9 mouse cellular contexts compared by ENCODE assay signal in genomic region chr9:44286256-44286850, GRCm38 (mm10). TPM values are rescaled to one million over a fixed set of nuclear protein-coding genes. Genes with fewer than 3 reads are reported as not detected.
DNase-seq lines count a peak whose midpoint lies in the region; ATAC-seq lines count a peak whose summit lies in the region.
"Had no signal": no experiment of that assay in that cellular context is flagged by ENCODE, and none has a peak within 500 bp of the region (broad histone marks: within the 10 kb centered on the region; RNA-seq: fewer than 3 reads in every experiment).

No protein-coding gene starts in this region.

- peak overlapping the region; percentile 4; the same call in 1 of the 2 replicates for H3K4me3 ChIP-seq in kidney, embryonic 14.5 days (ENCODE audit: low read length)
- H3K4me3 ChIP-seq in erythroblast, embryonic 14.5 days (replicated peaks), result peak overlapping the region; percentile 100
- peak overlapping the region; percentile 85 for H3K4me3 ChIP-seq in limb, embryonic 13.5 days
- peak overlapping the region; percentile 22 for H3K4me3 ChIP-seq in neural tube, embryonic 14.5 days (ENCODE audit: low read depth, low read length)

- H3K27me3 ChIP-seq in kidney, embryonic 14.5 days (ENCODE audit: control insufficient read depth, insufficient read depth, low read length), result peaks cover 21% of the 10 kb centered on the region
- H3K27me3 ChIP-seq in erythroblast, embryonic 14.5 days (ENCODE audit: control insufficient read depth), result peaks cover 2% of the 10 kb centered on the region; the same call in 1 of the 2 replicates
- H3K27me3 ChIP-seq in limb, embryonic 13.5 days, result peaks cover 43% of the 10 kb centered on the region
- H3K27me3 ChIP-seq in neural tube, embryonic 14.5 days (ENCODE audit: control insufficient read depth, insufficient read depth, low read length), result no peaks in the 10 kb centered on the region

- no peak overlapping the region for H3K27ac ChIP-seq in kidney, embryonic 14.5 days (ENCODE audit: low read depth, low read length)
- H3K27ac ChIP-seq in limb, embryonic 13.5 days, result no peak overlapping the region
- no peak overlapping the region for H3K27ac ChIP-seq in neural tube, embryonic 14.5 days (ENCODE audit: low read depth, low read length)

- peaks cover 3% of the 10 kb centered on the region; the same call in 1 of the 2 replicates for H3K36me3 ChIP-seq in kidney, embryonic 14.5 days (ENCODE audit: control insufficient read depth, insufficient read depth, low read length)
- H3K36me3 ChIP-seq in erythroblast, embryonic 14.5 days (ENCODE audit: control insufficient read depth), result peaks cover 81% of the 10 kb centered on the region
- H3K36me3 ChIP-seq in limb, embryonic 13.5 days, result peaks cover 18% of the 10 kb centered on the region
- H3K36me3 ChIP-seq in neural tube, embryonic 14.5 days (ENCODE audit: control insufficient read depth, insufficient read depth, low read length), result peaks cover 8% of the 10 kb centered on the region; the same call in 1 of the 2 replicates

- no peak for DNase-seq in kidney, postnatal 36 days
- DNase-seq in urinary bladder, postnatal 14 days (ENCODE audit: low spot score), result no peak
- DNase-seq in frontal cortex, postnatal 10 days (ENCODE audit: low spot score in 2 of 2), result no peak
- no peak for DNase-seq in adrenal gland, adult 18-20 months (ENCODE audit: low spot score in 2 of 2)
- DNase-seq: kidney, adult 9 months had no signal

- H3K4me2 ChIP-seq in kidney, embryonic 14.5 days (replicated peaks; ENCODE audit: low read depth, low read length), result no peak overlapping the region
- H3K4me2 ChIP-seq in limb, embryonic 13.5 days (replicated peaks), result peak overlapping the region; percentile 93
- H3K4me2 ChIP-seq in neural tube, embryonic 14.5 days (ENCODE audit: low read depth, low read length), result peak overlapping the region; percentile 95

- no peak for ATAC-seq in kidney, embryonic 14.5 days (ENCODE audit: low FRiP score, low TSS enrichment)
- ATAC-seq in limb, embryonic 13.5 days (ENCODE audit: low FRiP score, low read depth), result no peak
- no peak for ATAC-seq in neural tube, embryonic 14.5 days (ENCODE audit: low read depth)

- H3K9ac ChIP-seq in kidney, embryonic 14.5 days (ENCODE audit: low read depth, low read length), result no peak overlapping the region
- peak overlapping the region; percentile 43; the same call in 1 of the 2 replicates for H3K9ac ChIP-seq in limb, embryonic 13.5 days
- no peak overlapping the region; the same call in 1 of the 2 replicates for H3K9ac ChIP-seq in neural tube, embryonic 14.5 days (replicated peaks; ENCODE audit: low read depth, low read length)

- peaks cover 10% of the 10 kb centered on the region for H3K4me1 ChIP-seq in kidney, embryonic 14.5 days (ENCODE audit: control insufficient read depth, insufficient read depth, low read length)
- H3K4me1 ChIP-seq in erythroblast, embryonic 14.5 days (ENCODE audit: control insufficient read depth), result peaks cover 84% of the 10 kb centered on the region
- H3K4me1 ChIP-seq in limb, embryonic 13.5 days, result peaks cover 21% of the 10 kb centered on the region
- H3K4me1 ChIP-seq in neural tube, embryonic 14.5 days (ENCODE audit: control insufficient read depth, insufficient read depth, low read length), result peaks cover 19% of the 10 kb centered on the region

- no peaks in the 10 kb centered on the region for H3K9me3 ChIP-seq in kidney, embryonic 14.5 days (ENCODE audit: control insufficient read depth, low read length)
- peaks cover 9% of the 10 kb centered on the region for H3K9me3 ChIP-seq in erythroblast, embryonic 14.5 days (ENCODE audit: control insufficient read depth, low read length)
- no peaks in the 10 kb centered on the region for H3K9me3 ChIP-seq in limb, embryonic 13.5 days
- no peaks in the 10 kb centered on the region for H3K9me3 ChIP-seq in neural tube, embryonic 14.5 days (ENCODE audit: control insufficient read depth, low read length)

- 12% methylated on average over 6 of the region's 6 CpGs for WGBS in kidney, embryonic 14.5 days
- 17% methylated on average over 6 of the region's 6 CpGs for WGBS in limb, embryonic 13.5 days
- 19% methylated on average over 6 of the region's 6 CpGs for WGBS in neural tube, embryonic 14.5 days

RNA-seq across cellular contexts. Expression of gene Abcg4, which starts 2.1 kb away (rescaled TPM):
- polyA plus RNA-seq in kidney, embryonic 14.5 days (2014; fragmentation: Nextera tagmentation; extraction: Ambion mirVana), result 1.5 and 2.7 TPM in 2 replicates
- polyA plus RNA-seq in erythroblast, embryonic 14.5 days (2012), result 19.1 and 19.9 TPM in 2 replicates
- polyA plus RNA-seq in limb, embryonic 13.5 days (2015; fragmentation: Nextera tagmentation; extraction: Ambion mirVana), result 7.3 and 7.4 TPM in 2 replicates
- 21.4 and 25.0 TPM in 2 replicates for polyA plus RNA-seq in neural tube, embryonic 14.5 days (2014; fragmentation: Nextera tagmentation; extraction: Ambion mirVana)
- total RNA-seq in adrenal gland, adult 18-20 months (2021), result 10 to 100 TPM; 16.1 to 30.7 TPM

RNA-seq across cellular contexts. Expression of gene Nlrx1, which starts 18.0 kb away (rescaled TPM):
- polyA plus RNA-seq in kidney, embryonic 14.5 days (2014; fragmentation: Nextera tagmentation; extraction: Ambion mirVana), result 3.2 and 5.6 TPM in 2 replicates
- 0.07 TPM in 1 of 2 replicates, not detected in the other for polyA plus RNA-seq in erythroblast, embryonic 14.5 days (2012)
- polyA plus RNA-seq in limb, embryonic 13.5 days (2015; fragmentation: Nextera tagmentation; extraction: Ambion mirVana), result 8.2 and 8.3 TPM in 2 replicates
- polyA plus RNA-seq in neural tube, embryonic 14.5 days (2014; fragmentation: Nextera tagmentation; extraction: Ambion mirVana), result 3.7 and 4.5 TPM in 2 replicates
- 10 to 100 TPM; 14.0 to 17.1 TPM for total RNA-seq in adrenal gland, adult 18-20 months (2021)

RNA-seq across cellular contexts. Expression of gene Hinfp, which starts 19.1 kb away (rescaled TPM):
- 15.9 and 24.5 TPM in 2 replicates for polyA plus RNA-seq in kidney, embryonic 14.5 days (2014; fragmentation: Nextera tagmentation; extraction: Ambion mirVana)
- 0.57 and 0.75 TPM in 2 replicates for polyA plus RNA-seq in erythroblast, embryonic 14.5 days (2012)
- polyA plus RNA-seq in limb, embryonic 13.5 days (2015; fragmentation: Nextera tagmentation; extraction: Ambion mirVana), result 26.1 and 29.6 TPM in 2 replicates
- polyA plus RNA-seq in neural tube, embryonic 14.5 days (2014; fragmentation: Nextera tagmentation; extraction: Ambion mirVana), result 21.9 and 23.2 TPM in 2 replicates
- 10 to 100 TPM; 18.3 to 22.6 TPM for total RNA-seq in adrenal gland, adult 18-20 months (2021)

RNA-seq across cellular contexts. Expression of gene C2cd2l, which starts 33.7 kb away (rescaled TPM):
- 6.7 and 7.6 TPM in 2 replicates for polyA plus RNA-seq in kidney, embryonic 14.5 days (2014; fragmentation: Nextera tagmentation; extraction: Ambion mirVana)
- 24.5 and 25.4 TPM in 2 replicates for polyA plus RNA-seq in erythroblast, embryonic 14.5 days (2012)
- 6.8 and 7.8 TPM in 2 replicates for polyA plus RNA-seq in limb, embryonic 13.5 days (2015; fragmentation: Nextera tagmentation; extraction: Ambion mirVana)
- 19.0 and 21.9 TPM in 2 replicates for polyA plus RNA-seq in neural tube, embryonic 14.5 days (2014; fragmentation: Nextera tagmentation; extraction: Ambion mirVana)
- total RNA-seq in adrenal gland, adult 18-20 months (2021), result 10 to 100 TPM; 35.2 to 41.7 TPM

RNA-seq across cellular contexts. Expression of gene Pdzd3, which starts 35.1 kb away (rescaled TPM):
- 1.9 and 4.2 TPM in 2 replicates for polyA plus RNA-seq in kidney, embryonic 14.5 days (2014; fragmentation: Nextera tagmentation; extraction: Ambion mirVana)
- polyA plus RNA-seq in erythroblast, embryonic 14.5 days (2012), result not detected in 2 replicates
- polyA plus RNA-seq in limb, embryonic 13.5 days (2015; fragmentation: Nextera tagmentation; extraction: Ambion mirVana), result 0.09 and 0.11 TPM in 2 replicates
- 0.12 and 0.23 TPM in 2 replicates for polyA plus RNA-seq in neural tube, embryonic 14.5 days (2014; fragmentation: Nextera tagmentation; extraction: Ambion mirVana)
- not detected for total RNA-seq in adrenal gland, adult 18-20 months (2021)

Comparison
In these comparisons a context has a peak if more than half of its experiments do, and no peak if none do; other contexts are left out.
1. H3K4me3 ChIP-seq: peak in every context shown above with its lines; median percentile 100 in erythroblast, embryonic 14.5 days; 85 in limb, embryonic 13.5 days; 22 in neural tube, embryonic 14.5 days; 4 in kidney, embryonic 14.5 days.